Mouse (Mus musculus) embryonic facial prominence, embryonic 13.5 days (tissue): ENCODE data around the gene Vwa5b1. TPM values are rescaled to one million over a fixed set of nuclear protein-coding genes. Genes with fewer than 3 reads are reported as not detected.

ENCODE experiments used
- ATAC-seq: fragments of 200-750 bp; cut with Nextera tagmentation; 2 replicates; pipeline ENCODE4 v1.8.0; 2017; ENCODE audit warnings: low read depth; ENCODE audit not compliant: insufficient number of reproducible peaks, insufficient read depth, low FRiP score, low TSS enrichment
- H3K27ac ChIP-seq: fragments of 300-500 bp; sonication (generic); 2 replicates; pipeline ENCODE4 v1.5.1; 2015; ENCODE audit warnings: moderate library complexity, mild to moderate bottlenecking, inconsistent platforms
- H3K27me3 ChIP-seq: fragments of 300-500 bp; sonication (generic); 2 replicates; pipeline ENCODE4 v1.6.1; 2015; ENCODE audit warnings: mild to moderate bottlenecking, inconsistent platforms
- H3K36me3 ChIP-seq: fragments of 300-500 bp; sonication (generic); 2 replicates; pipeline ENCODE4 v1.6.1; 2015; ENCODE audit warnings: mild to moderate bottlenecking, inconsistent platforms
- H3K4me1 ChIP-seq: fragments of 300-500 bp; sonication (generic); 2 replicates; pipeline ENCODE4 v1.6.1; 2015; ENCODE audit warnings: inconsistent platforms
- H3K4me2 ChIP-seq: fragments of 300-500 bp; sonication (generic); 2 replicates; pipeline ENCODE4 v1.6.1; 2015; ENCODE audit warnings: moderate library complexity, mild to moderate bottlenecking, inconsistent platforms
- H3K4me3 ChIP-seq: fragments of 300-500 bp; sonication (generic); 2 replicates; pipeline ENCODE4 v1.5.1; 2015; ENCODE audit warnings: mild to moderate bottlenecking, inconsistent platforms
- H3K9ac ChIP-seq: fragments of 300-500 bp; sonication (generic); 2 replicates; pipeline ENCODE4 v1.6.1; 2015; ENCODE audit warnings: mild to moderate bottlenecking, inconsistent platforms
- H3K9me3 ChIP-seq: fragments of 300-500 bp; sonication (generic); 2 replicates; pipeline ENCODE4 v1.6.1; 2016; ENCODE audit warnings: inconsistent platforms
- WGBS: fragments of 180-500 bp; shearing (Covaris S2); methylation state at CpG from one replicate; pipeline ENCODE4 v1.1.7; 2015; ENCODE audit warnings: mixed read lengths; 5-methylcytosine and 5-hydroxymethylcytosine counted together
- polyA plus RNA-seq: library from polyadenylated mRNA; unstranded; fragments of >200 nt; fragmentation: Nextera tagmentation; extraction: Ambion mirVana; gene quantifications from 2 replicates; pipeline ENCODE4 v1.2.1, GENCODE M21; 2015

Vwa5b1 gene
- 0.03 TPM in 1 of 2 replicates, not detected in the other for polyA plus RNA-seq

- Histone ChIP-seq H3K27ac (no peak within 1 kb of the TSS), H3K36me3 (no peaks in the 10 kb centered on the region), H3K4me1 (peaks cover 6% of the 10 kb centered on the region), H3K9ac (no peak within 1 kb of the TSS), H3K27me3 (no peaks in the 10 kb centered on the region), H3K9me3 (peaks cover 3% of the 10 kb centered on the region; the same call in 1 of the 2 replicates), H3K4me3 (no peak within 1 kb of the TSS), H3K4me2 (no peak within 1 kb of the TSS)
- whole genome bisulfite sequencing = 24% methylated on average over 8 of the region's 8 CpGs
- ATAC-seq = no peak
These were observed at the start of gene Vwa5b1 for GRCm38 (mm10) chr4:138635428-138636145. Gene Vwa5b1 (minus strand): TSS chr4:138635884.

GRCm38 (mm10) chr4:138682760-138683159 lies 47.1 kb upstream of the Vwa5b1 start:
- H3K27ac ChIP-seq = no peak overlapping the region
- H3K36me3 ChIP-seq = no peaks in the 10 kb centered on the region
- no peaks in the 10 kb centered on the region; the same call in 1 of the 2 replicates for H3K4me1 ChIP-seq
- H3K9ac ChIP-seq = no peak overlapping the region
- no peak overlapping the region for H3K4me2 ChIP-seq
- no peak for ATAC-seq
- 0 out of 2 replicates have a peak, but pooled peaks cover under 1% of the 10 kb centered on the region for H3K27me3 ChIP-seq
- H3K4me3 ChIP-seq = no peak overlapping the region
- no peaks in the 10 kb centered on the region for H3K9me3 ChIP-seq
- WGBS = 61% methylated on average over 2 of the region's 2 CpGs

- 0 out of 2 replicates have a peak, but pooled peaks cover 6% of the 10 kb centered on the region for H3K27me3 ChIP-seq
- WGBS = 69% methylated on average over 4 of the region's 4 CpGs
These were observed 44.4 kb upstream of the Vwa5b1 start for GRCm38 (mm10) chr4:138680124-138680523.

GRCm38 (mm10) chr4:138677579-138677978 lies 41.9 kb upstream of the Vwa5b1 start:
- Histone ChIP-seq H3K9me3 (no peaks in the 10 kb centered on the region), H3K27ac (no peak overlapping the region), H3K4me3 (no peak overlapping the region), H3K36me3 (no peaks in the 10 kb centered on the region), H3K4me1 (no peaks in the 10 kb centered on the region), H3K4me2 (no peak overlapping the region), H3K27me3 (peaks cover 6% of the 10 kb centered on the region; the same call in 1 of the 2 replicates), H3K9ac (no peak overlapping the region)
- 19% methylated on average over 16 of the region's 16 CpGs for whole genome bisulfite sequencing
- ATAC-seq = 0 out of 2 replicates have a peak, but pooled peaks have one; percentile 3

More at GRCm38 (mm10) chr4:138680124-138680523, 44.4 kb upstream of the Vwa5b1 start:
- H3K4me2 ChIP-seq = no peak overlapping the region
- H3K4me3 ChIP-seq = no peak overlapping the region
- no peak for ATAC-seq
- H3K4me1 ChIP-seq = no peaks in the 10 kb centered on the region; the same call in 1 of the 2 replicates
- H3K9ac ChIP-seq = no peak overlapping the region
- no peaks in the 10 kb centered on the region for H3K9me3 ChIP-seq
- no peaks in the 10 kb centered on the region for H3K36me3 ChIP-seq
- H3K27ac ChIP-seq = no peak overlapping the region

- no peak overlapping the region for H3K4me2 ChIP-seq
- no peaks in the 10 kb centered on the region for H3K36me3 ChIP-seq
- H3K27ac ChIP-seq = no peak overlapping the region
- H3K9me3 ChIP-seq = no peaks in the 10 kb centered on the region
- H3K4me1 ChIP-seq = no peaks in the 10 kb centered on the region
- 10% methylated on average over 16 of the region's 16 CpGs for WGBS
- H3K4me3 ChIP-seq = no peak overlapping the region
- H3K27me3 ChIP-seq = peaks cover 6% of the 10 kb centered on the region; the same call in 1 of the 2 replicates
- no peak for ATAC-seq
- no peak overlapping the region for H3K9ac ChIP-seq
These were observed 40.8 kb upstream of the Vwa5b1 start for GRCm38 (mm10) chr4:138676480-138676879.

- 73% methylated on average over 4 of the region's 4 CpGs for WGBS
- Histone ChIP-seq H3K36me3 (no peaks in the 10 kb centered on the region), H3K27ac (no peak overlapping the region), H3K9me3 (no peaks in the 10 kb centered on the region), H3K4me1 (no peaks in the 10 kb centered on the region), H3K4me2 (no peak overlapping the region), H3K4me3 (no peak overlapping the region), H3K27me3 (peaks cover 6% of the 10 kb centered on the region; the same call in 1 of the 2 replicates), H3K9ac (no peak overlapping the region)
- ATAC-seq = no peak
These were observed 36.5 kb upstream of the Vwa5b1 start for GRCm38 (mm10) chr4:138672160-138672559.

GRCm38 (mm10) chr4:138670093-138670889 lies 34.6 kb upstream of the Vwa5b1 start:
- Histone ChIP-seq H3K4me1 (no peaks in the 10 kb centered on the region), H3K27ac (no peak overlapping the region), H3K9ac (no peak overlapping the region), H3K4me3 (no peak overlapping the region), H3K27me3 (peaks cover 3% of the 10 kb centered on the region; the same call in 1 of the 2 replicates), H3K9me3 (no peaks in the 10 kb centered on the region), H3K4me2 (no peak overlapping the region), H3K36me3 (no peaks in the 10 kb centered on the region)
- 79% methylated on average over 11 of the region's 11 CpGs for WGBS
- no peak for ATAC-seq

GRCm38 (mm10) chr4:138666521-138666920 lies 30.8 kb upstream of the Vwa5b1 start:
- Histone ChIP-seq H3K27ac (no peak overlapping the region), H3K4me3 (no peak overlapping the region), H3K9ac (no peak overlapping the region), H3K36me3 (no peaks in the 10 kb centered on the region), H3K4me1 (no peaks in the 10 kb centered on the region), H3K4me2 (no peak overlapping the region), H3K9me3 (no peaks in the 10 kb centered on the region), H3K27me3 (peaks cover 9% of the 10 kb centered on the region; the same call in 1 of the 2 replicates)
- WGBS = 78% methylated on average over 10 of the region's 10 CpGs
- ATAC-seq = no peak

- Histone ChIP-seq H3K27ac (no peak overlapping the region), H3K9ac (no peak overlapping the region), H3K9me3 (no peaks in the 10 kb centered on the region), H3K4me3 (no peak overlapping the region), H3K36me3 (no peaks in the 10 kb centered on the region), H3K4me1 (no peaks in the 10 kb centered on the region), H3K4me2 (no peak overlapping the region), H3K27me3 (0 out of 2 replicates have a peak, but pooled peaks cover 3% of the 10 kb centered on the region)
- no peak for ATAC-seq
- 79% methylated on average over 11 of the region's 11 CpGs for WGBS
These were observed 24.4 kb upstream of the Vwa5b1 start for GRCm38 (mm10) chr4:138659936-138660602.

- H3K9ac ChIP-seq = no peak overlapping the region
- no peak overlapping the region for H3K4me2 ChIP-seq
- no peak overlapping the region for H3K27ac ChIP-seq
- ATAC-seq = no peak
- H3K4me3 ChIP-seq = no peak overlapping the region
- 38% methylated on average over 6 of the region's 6 CpGs for WGBS
- 0 out of 2 replicates have a peak, but pooled peaks cover 3% of the 10 kb centered on the region for H3K4me1 ChIP-seq
- H3K27me3 ChIP-seq = no peaks in the 10 kb centered on the region
- H3K36me3 ChIP-seq = no peaks in the 10 kb centered on the region
- no peaks in the 10 kb centered on the region for H3K9me3 ChIP-seq
These were observed 17.4 kb upstream of the Vwa5b1 start for GRCm38 (mm10) chr4:138653056-138653455.

- Histone ChIP-seq H3K27ac (no peak overlapping the region), H3K9ac (no peak overlapping the region), H3K27me3 (no peaks in the 10 kb centered on the region), H3K9me3 (no peaks in the 10 kb centered on the region), H3K4me2 (no peak overlapping the region), H3K4me1 (0 out of 2 replicates have a peak, but pooled peaks cover 3% of the 10 kb centered on the region), H3K4me3 (no peak overlapping the region), H3K36me3 (no peaks in the 10 kb centered on the region)
- ATAC-seq = no peak
- 90% methylated on average over 4 of the region's 4 CpGs for WGBS
These were observed 16.2 kb upstream of the Vwa5b1 start for GRCm38 (mm10) chr4:138651881-138652280.
